Mouse (Mus musculus): ENCODE results near the gene Krt84. TPM values are rescaled to one million over a fixed set of nuclear protein-coding genes. Genes with fewer than 3 reads are reported as not detected.

Krt84 gene
- polyA plus RNA-seq, 1 experiment from 2014 or later, result not detected

GRCm38 (mm10) chr15:101550567-101550966 is 17.9 kb upstream of the Krt84 start, which contains the start of gene Krt82:
TSS of gene Krt82 (minus strand) at chr15:101550667.
- 82% methylated on average over 7 of the region's 7 CpGs for WGBS

GRCm38 (mm10) chr15:101544478-101544877 is 11.9 kb upstream of the Krt84 start:
- Histone ChIP-seq H3K4me1 (ENCODE audit: control insufficient read depth, insufficient read depth, low read length) (no peaks in the 10 kb centered on the region), H3K27me3 (ENCODE audit: control insufficient read depth, insufficient read depth, low read length) (0 out of 2 replicates have a peak, but pooled peaks cover 4% of the 10 kb centered on the region), H3K4me2 (ENCODE audit: low read depth, low read length) (no peak overlapping the region), H3K4me3 (ENCODE audit: low read length) (no peak overlapping the region), H3K9ac (ENCODE audit: low read length) (no peak overlapping the region), H3K9me3 (replicated peaks; ENCODE audit: control insufficient read depth, low read length) (no peaks in the 10 kb centered on the region), H3K36me3 (ENCODE audit: control insufficient read depth, insufficient read depth) (no peaks in the 10 kb centered on the region), H3K27ac (ENCODE audit: low read length) (no peak overlapping the region)
- 66% methylated on average over 3 of the region's 3 CpGs for WGBS
- ATAC-seq (replicated peaks; ENCODE audit: extremely low read depth, insufficient read depth, low FRiP score), result no peak

More at GRCm38 (mm10) chr15:101550567-101550966, 17.9 kb upstream of the Krt84 start, which contains the start of gene Krt82:
- no peaks in the 10 kb centered on the region for H3K4me1 ChIP-seq (ENCODE audit: control insufficient read depth, insufficient read depth, low read length)
- no peak within 1 kb of the TSS for H3K27ac ChIP-seq (ENCODE audit: low read length)
- no peaks in the 10 kb centered on the region for H3K36me3 ChIP-seq (ENCODE audit: control insufficient read depth, insufficient read depth)
- H3K9ac ChIP-seq (ENCODE audit: low read length), result no peak within 1 kb of the TSS
- H3K27me3 ChIP-seq (ENCODE audit: control insufficient read depth, insufficient read depth, low read length), result peaks cover 13% of the 10 kb centered on the region; the same call in 1 of the 2 replicates
- no peak within 1 kb of the TSS for H3K4me3 ChIP-seq (ENCODE audit: low read length)
- ATAC-seq (replicated peaks; ENCODE audit: extremely low read depth, insufficient read depth, low FRiP score), result no peak
- H3K9me3 ChIP-seq (replicated peaks; ENCODE audit: control insufficient read depth, low read length), result no peaks in the 10 kb centered on the region
- H3K4me2 ChIP-seq (ENCODE audit: low read depth, low read length), result no peak within 1 kb of the TSS

DNA sequence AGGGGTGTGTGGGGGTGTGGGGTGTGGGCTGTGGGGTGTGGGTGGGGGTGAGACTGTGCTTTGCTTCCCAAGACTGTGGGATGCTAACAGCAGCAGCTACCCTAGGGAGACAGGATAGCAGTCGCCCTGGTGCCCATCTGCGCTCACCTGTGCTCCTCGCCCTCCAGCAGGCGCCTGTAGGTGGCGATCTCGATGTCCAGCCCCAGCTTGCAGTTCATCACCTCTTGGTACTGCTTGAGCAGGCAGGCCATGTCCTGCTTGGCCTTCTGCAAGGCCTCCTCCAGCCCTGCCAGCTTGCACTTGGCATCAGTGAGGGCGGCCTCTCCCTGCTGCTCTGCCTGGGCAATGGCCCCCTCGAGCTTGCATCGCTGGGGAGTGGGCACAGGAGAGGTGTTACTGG is 9.9 kb upstream of the Krt84 start:
- Histone ChIP-seq H3K4me3 (ENCODE audit: low read length) (no peak overlapping the region), H3K4me2 (ENCODE audit: low read depth, low read length) (no peak overlapping the region), H3K4me1 (ENCODE audit: control insufficient read depth, insufficient read depth, low read length) (no peaks in the 10 kb centered on the region), H3K9ac (ENCODE audit: low read length) (no peak overlapping the region), H3K36me3 (ENCODE audit: control insufficient read depth, insufficient read depth) (no peaks in the 10 kb centered on the region), H3K27me3 (ENCODE audit: control insufficient read depth, insufficient read depth, low read length) (0 out of 2 replicates have a peak, but pooled peaks cover 2% of the 10 kb centered on the region), H3K9me3 (replicated peaks; ENCODE audit: control insufficient read depth, low read length) (no peaks in the 10 kb centered on the region), H3K27ac (ENCODE audit: low read length) (no peak overlapping the region)
- 62% methylated on average over 9 of the region's 9 CpGs for WGBS
- ATAC-seq (replicated peaks; ENCODE audit: extremely low read depth, insufficient read depth, low FRiP score), result no peak

GRCm38 (mm10) chr15:101538580-101538900 is 5.9 kb upstream of the Krt84 start:
- H3K36me3 ChIP-seq (ENCODE audit: control insufficient read depth, insufficient read depth), result no peaks in the 10 kb centered on the region
- H3K27ac ChIP-seq (ENCODE audit: low read length), result no peak overlapping the region
- no peaks in the 10 kb centered on the region for H3K4me1 ChIP-seq (ENCODE audit: control insufficient read depth, insufficient read depth, low read length)
- no peaks in the 10 kb centered on the region for H3K9me3 ChIP-seq (replicated peaks; ENCODE audit: control insufficient read depth, low read length)
- no peak overlapping the region for H3K4me3 ChIP-seq (ENCODE audit: low read length)
- no peak overlapping the region for H3K4me2 ChIP-seq (ENCODE audit: low read depth, low read length)
- H3K27me3 ChIP-seq (ENCODE audit: control insufficient read depth, insufficient read depth, low read length), result 0 out of 2 replicates have a peak, but pooled peaks cover 2% of the 10 kb centered on the region
- ATAC-seq (replicated peaks; ENCODE audit: extremely low read depth, insufficient read depth, low FRiP score), result no peak
- WGBS, result 59% methylated on average over 4 of the region's 4 CpGs
- H3K9ac ChIP-seq (ENCODE audit: low read length), result no peak overlapping the region

DNA sequence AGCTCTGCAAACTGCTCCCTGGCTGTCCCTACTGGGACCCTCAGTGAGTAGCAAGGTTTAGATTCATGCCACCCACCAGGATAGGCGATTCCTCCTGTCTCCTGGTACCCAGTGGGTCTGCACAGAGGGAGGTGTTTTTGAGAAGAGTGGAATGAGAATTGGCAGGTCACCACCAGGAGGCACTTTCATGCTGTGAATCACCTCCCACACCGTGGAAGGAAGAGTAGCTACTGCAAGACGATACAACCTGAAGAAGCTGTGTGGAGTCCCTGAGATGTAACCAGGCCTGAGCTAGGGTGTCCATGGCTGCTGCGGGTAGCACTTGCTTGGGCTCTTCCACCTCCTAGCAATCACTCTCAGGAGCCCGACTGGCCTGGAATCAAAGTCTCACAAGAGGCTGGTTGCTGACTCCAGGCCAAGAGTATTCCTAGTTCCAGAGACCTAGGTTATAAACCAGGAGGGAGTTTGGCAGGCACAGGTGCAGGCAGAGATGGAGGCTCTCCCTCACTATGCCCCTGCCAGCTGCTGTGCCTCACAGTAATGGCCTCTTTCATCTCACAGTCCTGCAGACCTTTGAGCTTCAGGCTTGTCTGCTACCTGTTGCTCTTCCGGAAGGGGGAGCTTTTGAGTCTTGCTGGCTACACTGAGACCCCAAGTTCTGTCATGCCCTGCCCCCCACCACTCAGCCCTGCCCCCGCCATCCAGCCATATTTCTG is 5.4 kb upstream of the Krt84 start:
- Histone ChIP-seq H3K9ac (ENCODE audit: low read length) (no peak overlapping the region), H3K27ac (ENCODE audit: low read length) (no peak overlapping the region), H3K36me3 (ENCODE audit: control insufficient read depth, insufficient read depth) (no peaks in the 10 kb centered on the region), H3K27me3 (ENCODE audit: control insufficient read depth, insufficient read depth, low read length) (0 out of 2 replicates have a peak, but pooled peaks cover 2% of the 10 kb centered on the region), H3K9me3 (replicated peaks; ENCODE audit: control insufficient read depth, low read length) (no peaks in the 10 kb centered on the region), H3K4me3 (ENCODE audit: low read length) (no peak overlapping the region), H3K4me1 (ENCODE audit: control insufficient read depth, insufficient read depth, low read length) (no peaks in the 10 kb centered on the region), H3K4me2 (ENCODE audit: low read depth, low read length) (no peak overlapping the region)
- ATAC-seq (replicated peaks; ENCODE audit: extremely low read depth, insufficient read depth, low FRiP score), result no peak
- 37% methylated on average over 7 of the region's 7 CpGs for WGBS

DNA sequence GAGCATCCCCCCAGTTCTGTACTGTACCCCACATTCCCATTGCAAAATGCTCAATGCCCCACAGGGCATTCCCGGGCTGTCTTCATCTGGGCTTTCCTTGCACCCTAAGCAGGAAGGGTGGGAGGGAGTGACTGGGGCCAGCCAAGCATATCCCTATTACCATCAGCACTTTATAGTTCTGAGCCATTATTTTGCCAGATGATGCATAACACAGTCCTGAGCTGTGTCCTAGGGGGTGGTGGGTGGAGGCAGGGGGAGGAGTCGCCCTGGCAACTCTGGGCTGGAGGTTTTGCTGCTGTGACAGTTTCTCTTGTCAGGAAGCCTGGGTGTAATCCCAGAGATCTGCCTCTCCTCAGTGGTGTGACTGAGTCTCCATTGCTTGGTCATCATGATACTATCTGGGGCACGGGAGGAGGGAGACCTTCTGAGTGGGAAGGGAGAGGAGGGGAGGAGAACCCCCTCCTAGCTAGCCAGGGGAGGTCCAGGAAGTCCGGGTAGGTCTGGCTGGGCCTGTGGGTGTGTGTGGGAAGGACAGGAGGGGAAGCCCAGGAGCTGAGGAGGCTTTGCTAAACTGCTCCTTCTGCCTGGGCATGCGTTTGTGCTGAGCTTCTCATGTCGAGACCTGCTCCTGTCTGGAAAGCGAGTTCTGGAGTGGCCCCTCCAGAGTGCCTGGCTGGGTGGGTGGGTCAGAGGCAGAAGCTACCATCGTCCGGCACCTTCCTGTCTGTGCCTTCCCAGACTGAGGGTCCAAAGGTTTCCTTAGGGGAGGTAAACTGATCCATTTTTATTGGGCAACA is 3.6 kb upstream of the Krt84 start:
- H3K27me3 ChIP-seq (ENCODE audit: control insufficient read depth, insufficient read depth, low read length), result 0 out of 2 replicates have a peak, but pooled peaks cover 2% of the 10 kb centered on the region
- ATAC-seq (replicated peaks; ENCODE audit: extremely low read depth, insufficient read depth, low FRiP score), result no peak
- no peaks in the 10 kb centered on the region for H3K36me3 ChIP-seq (ENCODE audit: control insufficient read depth, insufficient read depth)
- WGBS, result 51% methylated on average over 9 of the region's 9 CpGs
- no peak overlapping the region for H3K27ac ChIP-seq (ENCODE audit: low read length)
- H3K4me2 ChIP-seq (ENCODE audit: low read depth, low read length), result no peak overlapping the region
- no peak overlapping the region for H3K9ac ChIP-seq (ENCODE audit: low read length)
- H3K9me3 ChIP-seq (replicated peaks; ENCODE audit: control insufficient read depth, low read length), result no peaks in the 10 kb centered on the region
- no peak overlapping the region for H3K4me3 ChIP-seq (ENCODE audit: low read length)
- no peaks in the 10 kb centered on the region for H3K4me1 ChIP-seq (ENCODE audit: control insufficient read depth, insufficient read depth, low read length)

- H3K9ac ChIP-seq (ENCODE audit: low read length), result no peak overlapping the region
- H3K4me1 ChIP-seq (ENCODE audit: control insufficient read depth, insufficient read depth, low read length), result no peaks in the 10 kb centered on the region
- no peak overlapping the region for H3K4me2 ChIP-seq (ENCODE audit: low read depth, low read length)
- no peak overlapping the region for H3K4me3 ChIP-seq (ENCODE audit: low read length)
- H3K27ac ChIP-seq (ENCODE audit: low read length), result no peak overlapping the region
- peaks cover 5% of the 10 kb centered on the region for H3K27me3 ChIP-seq (ENCODE audit: control insufficient read depth, insufficient read depth, low read length)
- no peaks in the 10 kb centered on the region for H3K9me3 ChIP-seq (replicated peaks; ENCODE audit: control insufficient read depth, low read length)
- no peak for ATAC-seq (replicated peaks; ENCODE audit: extremely low read depth, insufficient read depth, low FRiP score)
- no peaks in the 10 kb centered on the region for H3K36me3 ChIP-seq (ENCODE audit: control insufficient read depth, insufficient read depth)
- 65% methylated on average over 4 of the region's 4 CpGs for WGBS
Observed at GRCm38 (mm10) chr15:101522556-101523232, 9.9 kb downstream of the Krt84 start.

DNA sequence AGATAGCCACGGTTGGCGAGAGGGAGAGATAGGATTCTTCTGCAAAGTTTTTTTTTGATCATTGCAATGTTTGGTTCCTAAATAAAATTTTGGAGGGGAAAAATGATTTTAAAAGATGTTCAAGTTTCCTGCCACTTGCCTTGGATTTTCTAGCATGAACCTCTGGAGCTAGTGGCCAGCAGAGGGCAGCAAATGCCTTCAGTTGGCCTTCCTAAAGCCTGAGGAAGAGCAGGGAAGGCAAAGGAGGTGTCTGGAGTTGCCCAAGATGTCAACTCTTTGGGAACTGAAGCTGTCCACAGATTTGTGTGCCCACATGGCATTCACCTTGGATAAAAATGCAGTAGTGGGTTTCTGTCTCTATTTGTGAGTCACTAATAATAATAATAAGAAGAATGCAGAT is 12.8 kb downstream of the Krt84 start:
- no peak overlapping the region for H3K4me3 ChIP-seq (ENCODE audit: low read length)
- no peaks in the 10 kb centered on the region for H3K4me1 ChIP-seq (ENCODE audit: control insufficient read depth, insufficient read depth, low read length)
- H3K27me3 ChIP-seq (ENCODE audit: control insufficient read depth, insufficient read depth, low read length), result peaks cover 5% of the 10 kb centered on the region
- WGBS, result 8% methylated on average over 2 of the region's 2 CpGs
- H3K9ac ChIP-seq (ENCODE audit: low read length), result no peak overlapping the region
- H3K9me3 ChIP-seq (replicated peaks; ENCODE audit: control insufficient read depth, low read length), result peaks cover 4% of the 10 kb centered on the region; the same call in 1 of the 2 replicates
- no peak overlapping the region for H3K4me2 ChIP-seq (ENCODE audit: low read depth, low read length)
- H3K36me3 ChIP-seq (ENCODE audit: control insufficient read depth, insufficient read depth), result no peaks in the 10 kb centered on the region
- ATAC-seq (replicated peaks; ENCODE audit: extremely low read depth, insufficient read depth, low FRiP score), result no peak
- no peak overlapping the region for H3K27ac ChIP-seq (ENCODE audit: low read length)

Data from heart, embryonic 16.5 days (tissue).